Mouse (Mus musculus) MEL (cell line): ENCODE measurements around the gene Cnpy2. TPM values are rescaled to one million over a fixed set of nuclear protein-coding genes. Genes with fewer than 3 reads are reported as not detected.
A peak's percentile ranks its signal among the peaks of the same experiment; 100 is the strongest.

Experiments used
- DNase-seq: peaks from one replicate; pipeline ENCODE4 v3.0.0; 2011; ENCODE audit warnings: low read depth, low spot score
- H3K27ac ChIP-seq: 2 replicates; pipeline ENCODE4 v1.5.1; 2012; ENCODE audit warnings: low read depth, mild to moderate bottlenecking, control low read depth, low read length, moderate library complexity; ENCODE audit not compliant: control insufficient read depth
- H3K27me3 ChIP-seq, 2 experiments: fragments of 150-350 bp in 1 of 2; sonication (generic) in 1 of 2; 2 replicates each; pipeline ENCODE4 v1.6.1; 2012; ENCODE audit warnings: low read length in 2 of 2, mild to moderate bottlenecking in 2 of 2, improper control_type of control experiment in 1 of 2, moderate library complexity in 1 of 2; ENCODE audit not compliant: insufficient read depth in 2 of 2, control insufficient read depth in 1 of 2
- H3K36me3 ChIP-seq, 2 experiments: 2 replicates each; pipeline ENCODE4 v1.6.1; 2012 to 2014; ENCODE audit warnings: low read length in 2 of 2, improper control_type of control experiment in 1 of 2, inconsistent platforms in 1 of 2, mild to moderate bottlenecking in 1 of 2; ENCODE audit not compliant: insufficient read depth in 2 of 2, control insufficient read depth in 1 of 2
- H3K4me1 ChIP-seq, 2 experiments: fragments of 150-350 bp in 1 of 2; sonication (generic) in 1 of 2; 2 replicates each; pipeline ENCODE4 v1.6.1; 2012; ENCODE audit warnings: low read length in 2 of 2, improper control_type of control experiment in 1 of 2, mild to moderate bottlenecking in 1 of 2; ENCODE audit not compliant: insufficient read depth in 2 of 2, control insufficient read depth in 1 of 2
- H3K4me3 ChIP-seq, 2 experiments: fragments of 150-350 bp in 1 of 2; sonication (generic) in 1 of 2; 2 replicates each; pipeline ENCODE4 v1.5.1; 2012; ENCODE audit warnings: low read depth in 2 of 2, low read length in 2 of 2, mild to moderate bottlenecking in 2 of 2, moderate library complexity in 2 of 2, control low read depth in 1 of 2, improper control_type of control experiment in 1 of 2; ENCODE audit not compliant: control insufficient read depth in 1 of 2, insufficient read depth in 1 of 2
- H3K79me2 ChIP-seq: 2 replicates; pipeline ENCODE4 v1.6.1; 2012; ENCODE audit warnings: mild to moderate bottlenecking, low read length, moderate library complexity; ENCODE audit not compliant: control insufficient read depth, poor library complexity, insufficient read depth
- H3K9ac ChIP-seq: 2 replicates; pipeline ENCODE4 v1.6.1; 2012; ENCODE audit warnings: low read depth, mild to moderate bottlenecking, control low read depth, low read length, moderate library complexity; ENCODE audit not compliant: control insufficient read depth, poor library complexity, severe bottlenecking
- H3K9me3 ChIP-seq: fragments of 150-350 bp; sonication (generic); replicated peaks from 2 replicates; pipeline ENCODE4 v1.6.1; 2012; ENCODE audit warnings: mild to moderate bottlenecking, low read length, improper control_type of control experiment, moderate library complexity; ENCODE audit not compliant: insufficient read depth
- CHD2 ChIP-seq: IDR thresholded peaks from 2 replicates; pipeline ENCODE4 v1.6.1; 2011; ENCODE audit warnings: low read length, improper control_type of control experiment
- E2F4 ChIP-seq: IDR thresholded peaks from 2 replicates; pipeline ENCODE4 v1.6.1; 2011; ENCODE audit warnings: low read depth, low read length, improper control_type of control experiment, borderline replicate concordance
- ELF1 ChIP-seq: IDR thresholded peaks from 2 replicates; pipeline ENCODE4 v1.6.1; 2014; ENCODE audit warnings: low read depth, mild to moderate bottlenecking, inconsistent platforms, low read length, improper control_type of control experiment, moderate library complexity
- GABPA ChIP-seq: IDR thresholded peaks from 2 replicates; pipeline ENCODE4 v1.6.1; 2012; ENCODE audit warnings: low read depth, mild to moderate bottlenecking, inconsistent platforms, low read length, improper control_type of control experiment, moderate library complexity
- KAT2A ChIP-seq: conservative IDR thresholded peaks from 2 replicates; pipeline ENCODE4 v1.6.1; 2012; ENCODE audit warnings: low read depth, low read length, improper control_type of control experiment, inconsistent platforms
- MAFK ChIP-seq: IDR thresholded peaks from 2 replicates; pipeline ENCODE4 v1.6.1; 2011; ENCODE audit warnings: low read depth, mild to moderate bottlenecking, low read length, improper control_type of control experiment, borderline replicate concordance
- MEF2A ChIP-seq: IDR thresholded peaks from 2 replicates; pipeline ENCODE4 v1.6.1; 2014; ENCODE audit warnings: low read depth, mild to moderate bottlenecking, inconsistent platforms, low read length, improper control_type of control experiment; ENCODE audit not compliant: poor library complexity, insufficient replicate concordance, severe bottlenecking; ENCODE audit errors: extremely low read depth
- MXI1 ChIP-seq: IDR thresholded peaks from 2 replicates; pipeline ENCODE4 v1.6.1; 2011; ENCODE audit warnings: mild to moderate bottlenecking, low read depth, low read length, improper control_type of control experiment
- POLR2A ChIP-seq, 2 experiments: IDR thresholded peaks; 2 replicates each; pipeline ENCODE4 v1.6.1; 2011 to 2012; ENCODE audit warnings: low read length in 2 of 2, mild to moderate bottlenecking in 2 of 2, control low read depth in 1 of 2, improper control_type of control experiment in 1 of 2, low read depth in 1 of 2, moderate library complexity in 1 of 2; ENCODE audit not compliant: control insufficient read depth in 1 of 2, insufficient read depth in 1 of 2, poor library complexity in 1 of 2
- POLR2AphosphoS2 ChIP-seq: IDR thresholded peaks from 2 replicates; pipeline ENCODE4 v1.6.1; 2011; ENCODE audit warnings: low read length, improper control_type of control experiment
- POLR2AphosphoS5 ChIP-seq: IDR thresholded peaks from 2 replicates; pipeline ENCODE4 v1.6.1; 2012; ENCODE audit warnings: low read depth, borderline replicate concordance, mild to moderate bottlenecking, inconsistent platforms, low read length, moderate library complexity, mixed read lengths
- RAD21 ChIP-seq: IDR thresholded peaks from 2 replicates; pipeline ENCODE4 v1.6.1; 2011; ENCODE audit warnings: mild to moderate bottlenecking, low read depth, low read length, improper control_type of control experiment
- RCOR1 ChIP-seq: IDR thresholded peaks from 2 replicates; pipeline ENCODE4 v1.6.1; 2012; ENCODE audit warnings: low read depth, mild to moderate bottlenecking, inconsistent platforms, low read length, improper control_type of control experiment
- ZC3H11A ChIP-seq: IDR thresholded peaks from 2 replicates; pipeline ENCODE4 v1.6.1; 2012; ENCODE audit warnings: low read depth, mild to moderate bottlenecking, inconsistent platforms, low read length, improper control_type of control experiment
- ZMIZ1 ChIP-seq: IDR thresholded peaks from 2 replicates; pipeline ENCODE4 v1.6.1; 2012; ENCODE audit warnings: low read depth, mild to moderate bottlenecking, inconsistent platforms, low read length, improper control_type of control experiment, moderate library complexity
- ZNF384 ChIP-seq: IDR thresholded peaks from 2 replicates; pipeline ENCODE4 v1.6.1; 2012; ENCODE audit warnings: low read depth, mild to moderate bottlenecking, inconsistent platforms, low read length, improper control_type of control experiment
- polyA plus RNA-seq, 2 experiments: library from polyadenylated mRNA; stranded (reverse) in 1 of 2; unstranded in 1 of 2; fragments of >175 nt in 1 of 2; fragments of >200 nt in 1 of 2; gene quantifications; 2 replicates each; pipeline versions ENCODE4 v1.2.1 to v1.2.4; 2012; ENCODE audit warnings: low replicate concordance in 2 of 2, low read depth in 1 of 2; ENCODE audit not compliant: insufficient read length in 2 of 2, insufficient read depth in 1 of 2, missing spikeins in 1 of 2
- total RNA-seq: library from RNA; depleted of rRNA; stranded (reverse); fragments of 300-350 nt; gene quantifications from 2 replicates; pipeline ENCODE4 v1.2.3, GENCODE M21; 2012

The Cnpy2 gene
- total and polyA plus RNA-seq, 3 experiments: 98.1 to 107 TPM; not detected in 1

GRCm38 (mm10) chr10:128298243-128298642, 24.0 kb upstream of the Cnpy2 start:
- peaks cover 0 to 20% of the 10 kb centered on the region in 2 experiments; a peak in 2 of 4 replicates for H3K36me3 ChIP-seq
- no peak overlapping the region for H3K9ac ChIP-seq
- H3K4me3 ChIP-seq: no peak overlapping the region
- no peak for TF ChIP-seq ZC3H11A
- peak; percentile 92 for TF ChIP-seq ZNF384
- H3K79me2 ChIP-seq: peaks cover 6% of the 10 kb centered on the region; the same call in 1 of the 2 replicates
- peak; percentile 35 for DNase-seq
- peaks cover 0 to 24% of the 10 kb centered on the region in 2 experiments; a peak in 3 of 4 replicates for H3K4me1 ChIP-seq
- no peak overlapping the region for H3K27ac ChIP-seq
- H3K9me3 ChIP-seq: no peaks in the 10 kb centered on the region
- no peaks in the 10 kb centered on the region for H3K27me3 ChIP-seq

GRCm38 (mm10) chr10:128298702-128299171, 23.5 kb upstream of the Cnpy2 start, which contains the start of gene Il23a:
Il23a (minus strand) TSS chr10:128298752.
- H3K9me3 ChIP-seq: no peaks in the 10 kb centered on the region
- no peak for DNase-seq
- H3K4me1 ChIP-seq: peaks cover 0 to 24% of the 10 kb centered on the region in 2 experiments; a peak in 3 of 4 replicates
- no peak within 1 kb of the TSS for H3K9ac ChIP-seq
- H3K4me3 ChIP-seq: no peak within 1 kb of the TSS
- H3K36me3 ChIP-seq: peaks cover 0 to 20% of the 10 kb centered on the region in 2 experiments; a peak in 2 of 4 replicates
- TF ChIP-seq RAD21 (no peak), MXI1 (no peak), KAT2A (no peak), MAFK (no peak), MEF2A (no peak), E2F4 (no peak), CHD2 (no peak), POLR2A (IDR thresholded peaks at IDR 0.05; ENCODE audit: control insufficient read depth in 1 of 2, insufficient read depth in 1 of 2, low read depth in 1 of 2, low read length in 2 of 2, poor library complexity in 1 of 2) (no peak), POLR2AphosphoS5 (no peak), POLR2AphosphoS2 (no peak), ELF1 (no peak), GABPA (no peak), ZMIZ1 (no peak), ZC3H11A (no peak), RCOR1 (no peak)
- peaks cover 6% of the 10 kb centered on the region; the same call in 1 of the 2 replicates for H3K79me2 ChIP-seq
- H3K27ac ChIP-seq: no peak within 1 kb of the TSS
- no peaks in the 10 kb centered on the region for H3K27me3 ChIP-seq
